Mouse (Mus musculus) yolk sac, embryonic 10.5 days (tissue): ENCODE data around the gene Txnrd2.

Experiments
- DNase-seq: peaks from one replicate; pipeline ENCODE4 v3.0.0-alpha.2; 2017; ENCODE audit warnings: low spot score

Txnrd2 gene

GRCm38 (mm10) chr16:18418756-18419602 lies 7.2 kb upstream of the Txnrd2 start:
- no peak for DNase-seq

DNA sequence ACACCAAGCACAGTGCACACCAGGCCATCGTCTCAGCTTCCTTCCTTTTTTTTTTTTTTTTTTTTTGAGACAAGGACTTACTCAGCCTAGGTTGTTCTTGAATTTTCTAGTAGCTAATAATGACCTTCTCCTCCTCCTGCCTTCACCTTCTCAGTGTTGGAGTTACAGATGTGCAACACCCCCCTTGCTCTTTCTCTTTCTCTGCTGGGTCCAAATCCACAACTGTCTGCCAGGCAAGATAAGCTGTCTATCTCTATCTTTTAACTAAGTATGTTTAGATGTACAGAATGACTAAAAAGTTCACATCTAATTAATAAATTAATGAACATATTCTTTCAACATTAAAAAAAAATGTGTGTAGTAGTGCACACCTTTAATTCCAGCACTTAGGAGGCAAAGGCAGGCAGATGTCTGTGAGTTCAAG lies 6.6 kb upstream of the Txnrd2 start:
- no peak for DNase-seq

GRCm38 (mm10) chr16:18420571-18420970 lies 5.6 kb upstream of the Txnrd2 start:
- DNase-seq = no peak

DNA sequence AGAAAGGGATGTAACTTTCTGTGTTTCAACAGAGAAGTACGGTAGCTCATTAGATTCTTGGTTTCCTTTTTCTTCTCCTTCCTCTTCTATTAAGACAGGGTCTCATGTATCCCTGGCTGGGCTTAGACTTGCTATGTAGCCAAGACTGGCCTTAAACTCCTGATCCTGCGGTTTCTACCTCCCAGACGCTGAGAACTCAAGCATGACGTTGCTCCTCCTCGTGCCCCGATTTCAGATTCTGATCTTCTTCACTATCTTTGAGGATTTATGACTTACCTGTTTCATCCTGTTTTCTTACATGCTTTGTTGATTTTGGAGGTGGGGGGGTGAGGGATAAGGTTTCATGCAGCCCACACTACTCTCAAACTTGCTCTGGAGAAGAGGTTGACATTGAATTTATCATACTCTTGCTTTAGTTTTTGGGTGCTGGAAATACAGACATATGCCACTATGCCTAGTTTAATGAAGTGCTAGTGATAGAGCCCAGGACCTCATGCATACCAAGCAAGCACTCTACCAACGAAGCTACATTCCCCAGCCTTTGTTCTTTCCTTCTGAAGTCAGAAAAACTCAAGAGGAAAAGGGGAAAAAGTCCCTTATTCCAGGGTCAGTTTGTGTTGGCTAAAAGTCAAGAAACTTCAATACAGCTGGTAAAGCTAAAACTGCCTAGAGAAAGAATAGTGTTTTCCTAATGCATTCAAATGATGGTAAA lies 2.8 kb upstream of the Txnrd2 start:
- DNase-seq = no peak

- DNase-seq = no peak
Observed at GRCm38 (mm10) chr16:18423915-18424265, 2.3 kb upstream of the Txnrd2 start.

DNA sequence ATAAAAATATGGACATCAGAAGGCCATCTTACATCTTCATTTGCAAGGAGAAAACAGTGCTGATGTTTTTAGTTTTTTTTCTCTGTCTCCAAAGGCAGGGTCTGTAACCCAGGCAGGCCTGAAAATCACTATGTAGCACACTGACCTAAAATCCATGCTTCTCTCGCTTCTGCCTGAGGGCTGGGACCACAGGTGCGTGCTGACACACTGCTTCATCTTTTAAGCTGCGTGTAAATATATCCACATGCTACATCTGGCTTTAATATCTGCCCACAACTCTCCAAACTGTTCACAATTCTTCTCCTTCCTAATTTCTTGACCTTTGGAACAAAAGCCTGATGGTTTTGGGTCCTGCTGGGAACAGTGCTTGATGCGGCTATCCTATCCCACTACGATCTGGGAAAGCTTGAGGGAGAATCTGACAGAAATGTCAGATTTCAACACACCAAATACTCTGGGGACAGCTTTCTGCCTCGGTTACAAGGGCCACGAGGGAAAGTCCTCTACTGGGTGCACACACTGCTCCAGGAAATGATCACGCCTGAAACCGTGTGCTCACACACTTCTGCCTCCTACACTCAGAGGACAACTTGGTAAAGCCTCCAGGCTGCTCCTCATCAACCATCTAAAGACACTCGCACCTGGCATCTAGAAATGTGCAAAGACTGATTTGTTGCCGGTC lies 1.7 kb upstream of the Txnrd2 start:
- DNase-seq = no peak

DNA sequence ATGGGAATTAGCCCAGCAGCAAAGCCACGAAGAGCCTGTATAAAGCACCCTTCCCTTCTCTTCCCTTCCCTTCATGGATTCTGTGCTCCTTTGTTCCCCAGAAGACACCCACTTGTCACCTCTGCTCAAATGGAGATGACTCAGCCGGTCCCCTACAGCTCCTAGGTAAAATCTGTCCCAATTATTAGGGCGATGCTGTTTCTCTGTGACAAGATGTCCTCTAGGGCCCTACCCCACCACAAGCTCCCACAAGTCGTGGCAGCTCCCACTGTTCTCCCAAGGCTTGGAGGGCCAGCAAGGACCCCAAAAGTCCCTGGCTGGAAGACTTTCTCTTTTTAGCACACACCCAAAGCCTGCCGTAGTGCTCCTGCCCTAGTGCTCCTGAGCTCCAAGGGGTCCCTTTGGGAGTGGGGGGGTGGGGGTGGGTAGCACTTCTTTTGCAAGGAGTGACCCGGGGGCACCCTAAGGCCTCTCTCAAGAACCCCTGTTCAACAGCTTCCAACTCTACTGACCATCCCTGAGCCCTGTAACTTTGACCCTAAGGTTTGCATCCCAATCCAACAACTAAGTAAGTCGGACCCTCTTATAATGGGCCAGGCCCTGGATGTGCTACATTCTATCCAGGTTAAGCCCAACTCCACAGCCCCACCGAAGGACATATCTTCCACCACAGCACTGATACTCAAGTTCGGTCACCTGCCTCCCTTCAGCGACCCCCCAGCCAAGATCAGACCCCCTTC lies 539 bp upstream of the Txnrd2 start:
- DNase-seq = no peak

DNA sequence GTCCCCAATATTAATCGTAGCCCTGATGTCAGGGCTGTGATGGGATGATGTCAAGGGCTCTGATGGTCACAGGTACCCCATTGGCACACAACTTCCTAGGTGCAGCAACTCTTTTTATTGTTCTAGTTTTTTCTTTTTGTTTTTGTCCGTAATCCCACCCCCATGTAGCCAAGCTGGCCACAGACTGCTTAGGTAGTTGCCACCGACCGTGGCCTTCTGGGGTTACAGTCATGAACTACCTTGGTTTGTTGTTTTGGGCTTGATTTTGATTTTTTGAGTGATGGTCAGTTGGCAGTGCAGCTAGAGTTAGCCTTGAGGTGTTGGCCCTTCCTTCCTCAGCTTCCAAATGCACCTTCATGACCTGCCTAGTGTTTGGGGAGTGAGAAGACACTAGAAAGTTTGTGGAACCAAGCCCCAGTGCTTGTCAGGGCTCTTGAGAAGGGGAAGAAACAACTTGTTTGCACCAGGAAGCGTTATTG lies 657 bp downstream of the Txnrd2 start, which contains the start of gene Comt:
Gene Comt (minus strand): TSS at position 51 of the 479 bp plus-strand sequence.
- DNase-seq = no peak

DNA sequence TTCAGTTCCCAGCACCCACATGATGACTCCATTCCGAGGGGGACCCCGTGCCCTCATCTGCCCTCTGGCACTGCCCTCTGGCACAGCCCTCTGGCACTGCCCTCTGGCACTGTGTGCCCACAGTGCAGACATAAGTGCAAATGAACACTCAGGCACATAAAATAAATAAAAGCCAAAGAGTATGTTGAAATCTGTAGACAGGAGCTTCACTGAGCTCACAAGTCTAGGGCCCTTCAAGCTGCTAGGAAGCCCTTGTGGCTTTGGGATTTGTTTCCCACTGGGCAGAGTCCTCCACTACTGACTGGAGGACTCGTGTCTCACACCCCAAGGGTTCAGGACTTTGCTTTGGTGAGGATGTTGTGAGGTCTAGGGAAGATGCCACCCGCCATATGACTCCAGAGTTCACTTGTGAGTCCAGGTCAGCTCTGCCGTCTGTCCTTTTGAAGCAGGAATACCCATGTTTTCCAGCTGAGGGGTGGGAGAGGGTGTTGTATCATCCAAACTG lies 1.9 kb downstream of the Txnrd2 start:
- no peak for DNase-seq

- DNase-seq = no peak
Observed at GRCm38 (mm10) chr16:18428516-18429042, 2.4 kb downstream of the Txnrd2 start.

GRCm38 (mm10) chr16:18429641-18430040 lies 3.5 kb downstream of the Txnrd2 start:
- no peak for DNase-seq

GRCm38 (mm10) chr16:18430641-18431212 lies 4.5 kb downstream of the Txnrd2 start:
- DNase-seq = no peak

- no peak for DNase-seq
Observed at GRCm38 (mm10) chr16:18433341-18433920, 7.2 kb downstream of the Txnrd2 start.

DNA sequence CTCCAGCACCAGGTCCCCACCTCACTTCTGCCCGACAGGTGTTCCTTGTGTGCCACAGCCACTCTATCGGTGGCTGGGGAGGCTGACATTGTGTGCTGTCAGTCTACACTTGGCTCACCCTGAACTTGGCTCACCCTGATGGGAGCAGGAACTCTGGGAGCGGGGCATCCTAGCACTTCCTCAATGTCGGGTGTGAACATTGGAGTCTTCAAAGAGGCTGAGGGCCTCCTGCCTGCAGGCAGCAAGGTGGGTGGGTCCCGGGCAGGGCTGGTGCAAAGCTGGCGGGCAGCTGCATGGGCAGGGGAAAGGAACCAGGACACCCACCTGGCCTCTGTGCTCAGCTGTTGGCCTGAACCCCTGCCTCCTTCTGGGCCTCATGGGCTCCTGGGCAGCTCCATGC lies 9.9 kb downstream of the Txnrd2 start:
- DNase-seq = no peak

- DNase-seq = peak; percentile 78
Observed at GRCm38 (mm10) chr16:18443385-18443841, 17.2 kb downstream of the Txnrd2 start.

DNA sequence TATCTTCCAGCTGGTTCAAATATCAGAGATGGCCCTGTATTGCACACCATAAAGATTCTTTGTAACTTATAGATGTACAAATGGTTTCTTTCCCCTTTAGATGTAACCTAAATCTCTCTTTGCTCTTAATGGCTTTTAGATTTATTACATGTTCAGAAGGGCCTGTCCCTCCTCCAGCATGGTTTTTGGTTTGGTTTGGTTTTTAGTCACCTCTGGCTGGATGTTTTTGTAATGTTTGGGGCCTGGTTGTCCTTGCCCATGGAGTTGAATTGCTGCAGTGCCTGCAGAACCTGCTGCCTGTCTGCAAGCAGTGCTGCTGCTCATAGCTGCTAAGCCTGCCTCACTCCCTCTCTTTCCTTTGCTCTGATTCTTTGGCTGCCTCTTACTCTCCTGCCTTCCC lies 21.1 kb downstream of the Txnrd2 start:
- no peak for DNase-seq

- DNase-seq = no peak
Observed at GRCm38 (mm10) chr16:18448104-18448503, 21.9 kb downstream of the Txnrd2 start.

- no peak for DNase-seq
Observed at GRCm38 (mm10) chr16:18449005-18449404, 22.8 kb downstream of the Txnrd2 start.

DNA sequence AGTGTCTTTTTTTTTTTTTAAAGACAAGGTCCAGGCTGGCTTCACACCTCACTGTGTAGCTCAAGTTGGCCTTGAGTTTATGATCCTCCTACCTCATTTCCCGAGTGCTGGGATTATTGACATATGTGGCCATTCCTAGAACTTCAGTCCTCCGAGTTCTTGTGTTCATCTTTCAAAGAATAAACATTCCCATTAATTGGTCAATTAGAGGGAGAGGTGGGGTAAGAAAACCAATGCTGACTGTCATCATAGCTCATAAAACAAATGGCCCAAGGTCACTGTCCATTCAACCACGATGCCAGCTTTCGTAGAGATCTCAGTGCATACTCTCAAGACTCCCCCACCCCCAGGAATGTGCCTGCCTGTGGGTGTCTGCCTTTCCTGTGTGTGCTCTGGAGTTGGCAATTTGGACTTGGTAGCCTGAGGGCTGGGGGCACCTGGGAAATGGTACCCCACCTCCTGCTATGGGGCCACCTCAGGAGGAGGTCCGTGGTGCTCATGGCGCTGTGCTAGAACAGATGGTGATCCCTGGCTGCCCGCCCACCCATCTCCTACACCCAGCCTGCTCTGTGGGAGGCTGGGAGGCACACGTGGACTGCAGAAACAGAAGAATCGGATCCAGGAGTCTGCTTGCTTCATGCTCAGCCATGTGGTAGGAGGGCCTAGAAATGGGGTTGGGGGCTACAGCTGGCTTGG lies 25.4 kb downstream of the Txnrd2 start:
- DNase-seq = no peak

DNA sequence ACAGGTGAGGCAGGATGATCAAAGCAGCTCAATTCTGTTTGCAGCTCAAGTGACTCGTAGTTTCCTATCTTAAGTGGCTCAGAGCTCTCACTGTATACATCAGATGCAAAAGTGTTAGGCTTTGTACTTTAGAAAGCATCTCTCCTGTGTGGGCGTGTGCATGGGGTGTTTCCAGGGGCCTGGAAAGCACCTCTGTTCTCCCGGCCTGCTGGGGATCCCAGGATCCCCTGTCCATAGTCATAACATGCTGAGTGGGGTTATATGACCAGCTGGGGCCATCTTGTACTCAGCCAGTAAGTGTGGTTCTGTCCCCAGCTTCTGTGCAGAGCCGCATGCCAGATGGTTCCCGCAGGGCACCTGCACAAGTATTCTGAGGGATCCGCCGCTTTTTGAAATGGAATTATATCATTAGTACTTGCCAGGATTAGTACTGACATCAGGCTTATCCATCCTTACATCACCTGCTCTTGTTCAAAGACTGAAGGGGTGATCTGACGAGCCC lies 26.2 kb downstream of the Txnrd2 start:
- no peak for DNase-seq
